Comparison of ENCODE assay signal across 12 mouse cellular contexts in genomic region chr8:84125656-84126055, GRCm38 (mm10). TPM values are rescaled to one million over a fixed set of nuclear protein-coding genes. Genes with fewer than 3 reads are reported as not detected.
DNase-seq lines count a peak whose midpoint lies in the region; ATAC-seq and TF ChIP-seq lines count a peak whose summit lies in the region.
"Had no signal": no experiment of that assay in that cellular context is flagged by ENCODE, and none has a peak within 500 bp of the region (broad histone marks: within the 10 kb centered on the region; RNA-seq: fewer than 3 reads in every experiment).

Gene Podnl1 (plus strand): TSS chr8:84125989.

- H3K4me2 ChIP-seq in lung, embryonic 15.5 days: no peak within 1 kb of the TSS
- 0 out of 2 replicates have a peak within 1 kb of the TSS, but pooled peaks have one; percentile 7 for H3K4me2 ChIP-seq in embryonic facial prominence, embryonic 13.5 days

- H3K27ac ChIP-seq in lung, embryonic 15.5 days: no peak within 1 kb of the TSS
- H3K27ac ChIP-seq in embryonic facial prominence, embryonic 13.5 days: peak within 1 kb of the TSS; percentile 28; the same call in 1 of the 2 replicates
- H3K27ac ChIP-seq in layer of hippocampus, adult 2 months: no peak within 1 kb of the TSS
- H3K27ac ChIP-seq: heart, embryonic 10.5 days; left cerebral cortex, adult 2 months had no signal

- ATAC-seq in lung, embryonic 15.5 days (ENCODE audit: borderline replicate concordance, extremely low read depth, low FRiP score, low TSS enrichment): peak; percentile 53; the same call in 1 of the 2 replicates
- ATAC-seq in embryonic facial prominence, embryonic 13.5 days (ENCODE audit: insufficient number of reproducible peaks, insufficient read depth, low FRiP score, low TSS enrichment, low read depth): 0 out of 2 replicates have a peak, but pooled peaks have one; percentile 65
- ATAC-seq in megakaryocyte progenitor cell, adult 5-6 weeks (replicated peaks; ENCODE audit: poor library complexity): 0 out of 2 replicates have a peak, but pooled peaks have one; percentile 20

- H3K4me1 ChIP-seq in lung, embryonic 15.5 days: peaks cover 11% of the 10 kb centered on the region
- peaks cover 26% of the 10 kb centered on the region for H3K4me1 ChIP-seq in embryonic facial prominence, embryonic 13.5 days

- no peak for TF ChIP-seq CTCF in layer of hippocampus, adult 2 months (conservative IDR thresholded peaks at IDR 0.05)

- no peaks in the 10 kb centered on the region for H3K9me3 ChIP-seq in lung, embryonic 15.5 days
- no peaks in the 10 kb centered on the region for H3K9me3 ChIP-seq in embryonic facial prominence, embryonic 13.5 days
- H3K9me3 ChIP-seq: heart, embryonic 10.5 days had no signal

- no peak within 1 kb of the TSS for H3K4me3 ChIP-seq in lung, embryonic 15.5 days
- H3K4me3 ChIP-seq in embryonic facial prominence, embryonic 13.5 days: no peak within 1 kb of the TSS
- no peak within 1 kb of the TSS for H3K4me3 ChIP-seq in layer of hippocampus, adult 2 months
- H3K4me3 ChIP-seq: heart, embryonic 10.5 days; left cerebral cortex, adult 2 months had no signal

- no peaks in the 10 kb centered on the region for H3K36me3 ChIP-seq in lung, embryonic 15.5 days
- H3K36me3 ChIP-seq in embryonic facial prominence, embryonic 13.5 days: no peaks in the 10 kb centered on the region
- H3K36me3 ChIP-seq: heart, embryonic 10.5 days had no signal

- 44% methylated on average over 9 of the region's 9 CpGs for WGBS in lung, embryonic 15.5 days
- 53% methylated on average over 9 of the region's 9 CpGs for WGBS in embryonic facial prominence, embryonic 13.5 days

- peak; percentile 5 for DNase-seq in embryo, embryonic 10.5 days (ENCODE audit: low spot score)
- DNase-seq in embryo, embryonic 9.5 days (ENCODE audit: extremely low spot score): no peak
- no peak for DNase-seq in lung, postnatal 36 days
- no peak for DNase-seq in layer of hippocampus, adult 2 months (ENCODE audit: low spot score in 2 of 2)
- no peak for DNase-seq in urinary bladder, adult 2 months (ENCODE audit: low spot score)
- DNase-seq: right cerebral cortex, postnatal 4 days had no signal

- no peaks in the 10 kb centered on the region for H3K27me3 ChIP-seq in lung, embryonic 15.5 days
- peaks cover under 1% of the 10 kb centered on the region; the same call in 1 of the 2 replicates for H3K27me3 ChIP-seq in embryonic facial prominence, embryonic 13.5 days

- no peak within 1 kb of the TSS for H3K9ac ChIP-seq in lung, embryonic 15.5 days
- H3K9ac ChIP-seq in embryonic facial prominence, embryonic 13.5 days: peak within 1 kb of the TSS; percentile 36; the same call in 1 of the 2 replicates

RNA-seq across cellular contexts. Expression of gene Podnl1, which starts in this region (rescaled TPM):
- polyA plus RNA-seq in lung, embryonic 15.5 days (2015; fragmentation: Nextera tagmentation; extraction: Ambion mirVana): 0.16 and 0.36 TPM in 2 replicates
- polyA plus RNA-seq in embryonic facial prominence, embryonic 13.5 days (2015; fragmentation: Nextera tagmentation; extraction: Ambion mirVana): 1.6 and 2.0 TPM in 2 replicates
- 0.05 TPM in 1 of 2 replicates, not detected in the other for total RNA-seq in megakaryocyte progenitor cell, adult 5-6 weeks (2015)
- total RNA-seq in megakaryocyte progenitor cell, adult 5-6 weeks (2017): 0.54 TPM in 1 of 2 replicates, not detected in the other
- total RNA-seq in layer of hippocampus, adult 2 months (2021): not detected
- 0.66 and 1.1 TPM in 2 replicates for polyA plus RNA-seq in urinary bladder, adult 2 months (2012; rRNA removed)
- total RNA-seq: left cerebral cortex, adult 2 months had no signal
- polyA plus RNA-seq: embryonic facial prominence, embryonic 11.5 days had no signal

Comparison
In these comparisons a context has a peak if more than half of its experiments do, and no peak if none do; other contexts are left out.
1. Peak in ATAC-seq in lung, embryonic 15.5 days; RNA of the gene not detected or under 1 TPM.
2. Peak in ATAC-seq in megakaryocyte progenitor cell, adult 5-6 weeks; RNA of the gene not detected or under 1 TPM.